Mouse (Mus musculus): ENCODE data around the gene A230072I06Rik. TPM values are rescaled to one million over a fixed set of nuclear protein-coding genes. Genes with fewer than 3 reads are reported as not detected.

A230072I06Rik gene
- total RNA-seq (2021), result under 1 TPM in 1 of 2 experiments, not detected in 1; 0.26 TPM
- long read RNA-seq, experiment 1, result 0 reads
- long read RNA-seq, experiment 2, result 0 reads

- peak; percentile 11 to 33 for DNase-seq (ENCODE audit: low spot score in 2 of 2)
Measured at GRCm38 (mm10) chr8:12278663-12279312, at the start of gene A230072I06Rik. Gene A230072I06Rik (plus strand): TSS chr8:12278819.

GRCm38 (mm10) chr8:12234039-12234438, 44.6 kb upstream of the A230072I06Rik start:
- no peak for DNase-seq (ENCODE audit: low spot score in 2 of 2)

- DNase-seq (ENCODE audit: low spot score in 2 of 2), result no peak
Measured at GRCm38 (mm10) chr8:12238775-12239174, 39.8 kb upstream of the A230072I06Rik start.

GRCm38 (mm10) chr8:12240143-12240542, 38.5 kb upstream of the A230072I06Rik start:
- no peak for DNase-seq (ENCODE audit: low spot score in 2 of 2)

GRCm38 (mm10) chr8:12243746-12244145, 34.9 kb upstream of the A230072I06Rik start:
- DNase-seq (ENCODE audit: low spot score in 2 of 2), result no peak

GRCm38 (mm10) chr8:12259890-12260289, 18.7 kb upstream of the A230072I06Rik start:
- no peak for DNase-seq (ENCODE audit: low spot score in 2 of 2)

- DNase-seq (ENCODE audit: low spot score in 2 of 2), result no peak
Measured at GRCm38 (mm10) chr8:12260476-12261029, 18.1 kb upstream of the A230072I06Rik start.

- no peak for DNase-seq (ENCODE audit: low spot score in 2 of 2)
Measured at GRCm38 (mm10) chr8:12261556-12261955, 17.1 kb upstream of the A230072I06Rik start.

- DNase-seq (ENCODE audit: low spot score in 2 of 2), result no peak
Measured at GRCm38 (mm10) chr8:12264996-12265395, 13.6 kb upstream of the A230072I06Rik start.

GRCm38 (mm10) chr8:12267863-12268262, 10.8 kb upstream of the A230072I06Rik start:
- DNase-seq (ENCODE audit: low spot score in 2 of 2), result no peak

- no peak for DNase-seq (ENCODE audit: low spot score in 2 of 2)
Measured at GRCm38 (mm10) chr8:12268306-12268829, 10.3 kb upstream of the A230072I06Rik start.

- DNase-seq (ENCODE audit: low spot score in 2 of 2), result no peak
Measured at GRCm38 (mm10) chr8:12279482-12280192, 1.0 kb downstream of the A230072I06Rik start.

- DNase-seq (ENCODE audit: low spot score in 2 of 2), result peak in 1 of 2 experiments; percentile 15
Measured at GRCm38 (mm10) chr8:12282128-12282527, 3.5 kb downstream of the A230072I06Rik start.

GRCm38 (mm10) chr8:12290551-12290950, 11.9 kb downstream of the A230072I06Rik start:
- no peak for DNase-seq (ENCODE audit: low spot score in 2 of 2)

- DNase-seq (ENCODE audit: low spot score in 2 of 2), result no peak
Measured at GRCm38 (mm10) chr8:12298326-12298950, 19.8 kb downstream of the A230072I06Rik start.

- no peak for DNase-seq (ENCODE audit: low spot score in 2 of 2)
Measured at GRCm38 (mm10) chr8:12301998-12302397, 23.4 kb downstream of the A230072I06Rik start.

GRCm38 (mm10) chr8:12312975-12313734, 34.5 kb downstream of the A230072I06Rik start:
- no peak for DNase-seq (ENCODE audit: low spot score in 2 of 2)

GRCm38 (mm10) chr8:12314258-12314657, 35.6 kb downstream of the A230072I06Rik start:
- DNase-seq (ENCODE audit: low spot score in 2 of 2), result no peak

GRCm38 (mm10) chr8:12315177-12315576, 36.6 kb downstream of the A230072I06Rik start:
- peak; percentile 35 to 71 for DNase-seq (ENCODE audit: low spot score in 2 of 2)

- peak; percentile 31 to 78 for DNase-seq (ENCODE audit: low spot score in 2 of 2)
Measured at GRCm38 (mm10) chr8:12319755-12320455, 41.3 kb downstream of the A230072I06Rik start.
